Mouse (Mus musculus) hindbrain, embryonic 15.5 days (tissue): ENCODE data around the gene Fsip1. TPM values are rescaled to one million over a fixed set of nuclear protein-coding genes. Genes with fewer than 3 reads are reported as not detected.

ENCODE experiments used
- ATAC-seq: fragments of 200-750 bp; cut with Nextera tagmentation; 2 replicates; pipeline ENCODE4 v1.8.0; 2017; ENCODE audit warnings: low read depth, moderate number of reproducible peaks, moderate TSS enrichment; ENCODE audit not compliant: low FRiP score
- H3K27ac ChIP-seq: fragments of 300-500 bp; sonication (generic); replicated peaks from 2 replicates; pipeline ENCODE4 v1.5.1; 2015; ENCODE audit warnings: mild to moderate bottlenecking, inconsistent platforms
- H3K27me3 ChIP-seq: fragments of 300-500 bp; sonication (generic); 2 replicates; pipeline ENCODE4 v1.6.1; 2015; ENCODE audit warnings: control low read depth, inconsistent platforms
- H3K36me3 ChIP-seq: fragments of 300-500 bp; sonication (generic); 2 replicates; pipeline ENCODE4 v1.6.1; 2015; ENCODE audit warnings: control low read depth, inconsistent platforms
- H3K4me1 ChIP-seq: fragments of 300-500 bp; sonication (generic); replicated peaks from 2 replicates; pipeline ENCODE4 v1.6.1; 2015; ENCODE audit warnings: control low read depth, inconsistent platforms
- H3K4me2 ChIP-seq: fragments of 300-500 bp; sonication (generic); 2 replicates; pipeline ENCODE4 v1.6.1; 2015; ENCODE audit warnings: moderate library complexity, mild to moderate bottlenecking, inconsistent platforms
- H3K4me3 ChIP-seq: fragments of 300-500 bp; sonication (generic); 2 replicates; pipeline ENCODE4 v1.5.1; 2015; ENCODE audit warnings: mild to moderate bottlenecking, inconsistent platforms
- H3K9ac ChIP-seq: fragments of 300-500 bp; sonication (generic); 2 replicates; pipeline ENCODE4 v1.6.1; 2015; ENCODE audit warnings: inconsistent platforms
- H3K9me3 ChIP-seq: fragments of 300-500 bp; sonication (generic); 2 replicates; pipeline ENCODE4 v1.6.1; 2016; ENCODE audit warnings: control low read depth, inconsistent platforms
- WGBS: fragments of 180-500 bp; shearing (Covaris S2); methylation state at CpG from one replicate; pipeline ENCODE4 v1.1.7; 2015; 5-methylcytosine and 5-hydroxymethylcytosine counted together
- polyA plus RNA-seq: library from polyadenylated mRNA; unstranded; fragments of >200 nt; fragmentation: Nextera tagmentation; extraction: Ambion mirVana; gene quantifications from 2 replicates; pipeline ENCODE4 v1.2.1, GENCODE M21; 2015

The Fsip1 gene
- polyA plus RNA-seq, 1 experiment from 2014 or later: 3.4 TPM

- Histone ChIP-seq H3K9me3 (no peaks in the 10 kb centered on the region), H3K36me3 (no peaks in the 10 kb centered on the region), H3K9ac (no peak overlapping the region), H3K4me2 (no peak overlapping the region), H3K4me1 (no peaks in the 10 kb centered on the region), H3K27ac (no peak overlapping the region), H3K4me3 (no peak overlapping the region), H3K27me3 (no peaks in the 10 kb centered on the region)
- WGBS: 90% methylated on average over 9 of the region's 9 CpGs
- ATAC-seq: no peak
Observed at GRCm38 (mm10) chr2:118288326-118289065, 31.7 kb upstream of the Fsip1 start.

GRCm38 (mm10) chr2:118287678-118288077 lies 30.9 kb upstream of the Fsip1 start:
- H3K27me3 ChIP-seq: no peaks in the 10 kb centered on the region
- no peaks in the 10 kb centered on the region for H3K9me3 ChIP-seq
- no peak overlapping the region for H3K27ac ChIP-seq
- H3K4me2 ChIP-seq: no peak overlapping the region
- H3K9ac ChIP-seq: no peak overlapping the region
- ATAC-seq: no peak
- 81% methylated on average over 4 of the region's 4 CpGs for WGBS
- no peak overlapping the region for H3K4me3 ChIP-seq
- no peaks in the 10 kb centered on the region for H3K4me1 ChIP-seq
- H3K36me3 ChIP-seq: no peaks in the 10 kb centered on the region

GRCm38 (mm10) chr2:118282467-118282866 lies 25.7 kb upstream of the Fsip1 start:
- Histone ChIP-seq H3K9me3 (no peaks in the 10 kb centered on the region), H3K9ac (no peak overlapping the region), H3K4me1 (no peaks in the 10 kb centered on the region), H3K27me3 (no peaks in the 10 kb centered on the region), H3K36me3 (no peaks in the 10 kb centered on the region), H3K27ac (no peak overlapping the region), H3K4me2 (no peak overlapping the region), H3K4me3 (no peak overlapping the region)
- no peak for ATAC-seq
- WGBS: 75% methylated on average over 3 of the region's 3 CpGs

- H3K9ac ChIP-seq: no peak overlapping the region
- no peaks in the 10 kb centered on the region for H3K9me3 ChIP-seq
- H3K4me1 ChIP-seq: no peaks in the 10 kb centered on the region
- 93% methylated on average over 8 of the region's 8 CpGs for WGBS
- no peaks in the 10 kb centered on the region for H3K27me3 ChIP-seq
- H3K27ac ChIP-seq: no peak overlapping the region
- H3K4me2 ChIP-seq: no peak overlapping the region
- ATAC-seq: no peak
- H3K4me3 ChIP-seq: no peak overlapping the region
- no peaks in the 10 kb centered on the region for H3K36me3 ChIP-seq
Observed at GRCm38 (mm10) chr2:118278249-118278648, 21.5 kb upstream of the Fsip1 start.

- no peak overlapping the region for H3K4me2 ChIP-seq
- H3K36me3 ChIP-seq: no peaks in the 10 kb centered on the region
- WGBS: 81% methylated on average over 10 of the region's 10 CpGs
- no peaks in the 10 kb centered on the region for H3K27me3 ChIP-seq
- no peaks in the 10 kb centered on the region for H3K9me3 ChIP-seq
- H3K4me1 ChIP-seq: no peaks in the 10 kb centered on the region
- no peak overlapping the region for H3K27ac ChIP-seq
- H3K4me3 ChIP-seq: no peak overlapping the region
- H3K9ac ChIP-seq: no peak overlapping the region
- ATAC-seq: no peak
Observed at GRCm38 (mm10) chr2:118271606-118272005, 14.8 kb upstream of the Fsip1 start.

- Histone ChIP-seq H3K27ac (no peak overlapping the region), H3K4me2 (no peak overlapping the region), H3K4me3 (no peak overlapping the region), H3K9me3 (no peaks in the 10 kb centered on the region), H3K4me1 (no peaks in the 10 kb centered on the region), H3K27me3 (no peaks in the 10 kb centered on the region), H3K9ac (no peak overlapping the region), H3K36me3 (no peaks in the 10 kb centered on the region)
- ATAC-seq: no peak
- 56% methylated on average over 14 of the region's 14 CpGs for WGBS
Observed at GRCm38 (mm10) chr2:118270213-118270612, 13.4 kb upstream of the Fsip1 start.

GRCm38 (mm10) chr2:118263914-118264201 lies 7.1 kb upstream of the Fsip1 start:
- no peak overlapping the region for H3K4me2 ChIP-seq
- no peaks in the 10 kb centered on the region for H3K27me3 ChIP-seq
- no peaks in the 10 kb centered on the region for H3K36me3 ChIP-seq
- H3K27ac ChIP-seq: no peak overlapping the region
- H3K9ac ChIP-seq: no peak overlapping the region
- no peak for ATAC-seq
- H3K9me3 ChIP-seq: no peaks in the 10 kb centered on the region
- no peak overlapping the region for H3K4me3 ChIP-seq
- WGBS: 51% methylated on average over 2 of the region's 2 CpGs
- H3K4me1 ChIP-seq: no peaks in the 10 kb centered on the region

GRCm38 (mm10) chr2:118263151-118263913 lies 6.6 kb upstream of the Fsip1 start:
- peak; percentile 75 for ATAC-seq
- Histone ChIP-seq H3K9ac (no peak overlapping the region), H3K36me3 (no peaks in the 10 kb centered on the region), H3K27ac (no peak overlapping the region), H3K27me3 (no peaks in the 10 kb centered on the region), H3K4me2 (no peak overlapping the region), H3K9me3 (no peaks in the 10 kb centered on the region), H3K4me3 (no peak overlapping the region), H3K4me1 (no peaks in the 10 kb centered on the region)
- WGBS: 23% methylated on average over 8 of the region's 8 CpGs

GRCm38 (mm10) chr2:118262673-118263072 lies 5.9 kb upstream of the Fsip1 start:
- no peak overlapping the region for H3K9ac ChIP-seq
- H3K36me3 ChIP-seq: no peaks in the 10 kb centered on the region
- 54% methylated on average over 8 of the region's 8 CpGs for WGBS
- no peaks in the 10 kb centered on the region for H3K4me1 ChIP-seq
- no peak overlapping the region for H3K4me2 ChIP-seq
- no peaks in the 10 kb centered on the region; the same call in 1 of the 2 replicates for H3K27me3 ChIP-seq
- no peak overlapping the region for H3K4me3 ChIP-seq
- no peak overlapping the region for H3K27ac ChIP-seq
- ATAC-seq: no peak
- no peaks in the 10 kb centered on the region for H3K9me3 ChIP-seq

- Histone ChIP-seq H3K4me2 (no peak overlapping the region), H3K27ac (no peak overlapping the region), H3K36me3 (no peaks in the 10 kb centered on the region), H3K27me3 (no peaks in the 10 kb centered on the region; the same call in 1 of the 2 replicates), H3K4me1 (peaks cover 8% of the 10 kb centered on the region; the same call in 1 of the 2 replicates), H3K9me3 (no peaks in the 10 kb centered on the region), H3K9ac (no peak overlapping the region), H3K4me3 (no peak overlapping the region)
- ATAC-seq: no peak
- 84% methylated on average over 5 of the region's 5 CpGs for WGBS
Observed at GRCm38 (mm10) chr2:118259746-118260145, 3.0 kb upstream of the Fsip1 start.

- no peak for ATAC-seq
- H3K9ac ChIP-seq: no peak overlapping the region
- H3K4me1 ChIP-seq: peaks cover 15% of the 10 kb centered on the region; the same call in 1 of the 2 replicates
- H3K4me2 ChIP-seq: peak overlapping the region; percentile 71
- 83% methylated on average over 8 of the region's 8 CpGs for WGBS
- no peaks in the 10 kb centered on the region; the same call in 1 of the 2 replicates for H3K27me3 ChIP-seq
- no peaks in the 10 kb centered on the region for H3K9me3 ChIP-seq
- no peaks in the 10 kb centered on the region for H3K36me3 ChIP-seq
- H3K4me3 ChIP-seq: peak overlapping the region; percentile 46
- H3K27ac ChIP-seq: no peak overlapping the region
Observed at GRCm38 (mm10) chr2:118257094-118257493, 328 bp upstream of the Fsip1 start.

- ATAC-seq: peak; percentile 60
- Histone ChIP-seq H3K4me1 (peaks cover 15% of the 10 kb centered on the region; the same call in 1 of the 2 replicates), H3K36me3 (no peaks in the 10 kb centered on the region), H3K27ac (no peak overlapping the region), H3K4me3 (no peak overlapping the region), H3K9me3 (no peaks in the 10 kb centered on the region), H3K9ac (no peak overlapping the region), H3K27me3 (no peaks in the 10 kb centered on the region; the same call in none of the 2 replicates), H3K4me2 (no peak overlapping the region)
- WGBS: 34% methylated on average over 8 of the region's 8 CpGs
Observed at GRCm38 (mm10) chr2:118254516-118254915, 2.2 kb downstream of the Fsip1 start.
